Mouse (Mus musculus) forebrain, embryonic 13.5 days (tissue): ENCODE measurements around the gene Hist2h2be. TPM values are rescaled to one million over a fixed set of nuclear protein-coding genes. Genes with fewer than 3 reads are reported as not detected.
"Not testable (repeated sequence)": the region's sequence is repeated elsewhere in the genome, so short reads cannot be mapped to it uniquely, and the experiment has no call there.

Experiments
- ATAC-seq: fragments of 200-750 bp; cut with Nextera tagmentation; 2 replicates; pipeline ENCODE4 v1.8.0; 2017
- H3K27ac ChIP-seq: fragments of 300-500 bp; sonication (generic); 2 replicates; pipeline ENCODE4 v1.5.1; 2015; ENCODE audit warnings: inconsistent platforms, mild to moderate bottlenecking, moderate library complexity
- H3K27me3 ChIP-seq: fragments of 300-500 bp; sonication (generic); 2 replicates; pipeline ENCODE4 v1.6.1; 2015; ENCODE audit warnings: mild to moderate bottlenecking, inconsistent platforms
- H3K36me3 ChIP-seq: fragments of 300-500 bp; sonication (generic); 2 replicates; pipeline ENCODE4 v1.6.1; 2015; ENCODE audit warnings: mild to moderate bottlenecking, inconsistent platforms; ENCODE audit not compliant: poor library complexity, severe bottlenecking
- H3K4me1 ChIP-seq: fragments of 300-500 bp; sonication (generic); 2 replicates; pipeline ENCODE4 v1.6.1; 2015; ENCODE audit warnings: inconsistent platforms
- H3K4me2 ChIP-seq: fragments of 300-500 bp; sonication (generic); 2 replicates; pipeline ENCODE4 v1.6.1; 2015; ENCODE audit warnings: inconsistent platforms, mild to moderate bottlenecking, moderate library complexity
- H3K4me3 ChIP-seq: fragments of 300-500 bp; sonication (generic); 2 replicates; pipeline ENCODE4 v1.5.1; 2015; ENCODE audit warnings: mild to moderate bottlenecking, inconsistent platforms
- H3K9ac ChIP-seq: fragments of 300-500 bp; sonication (generic); 2 replicates; pipeline ENCODE4 v1.6.1; 2015; ENCODE audit warnings: mild to moderate bottlenecking, inconsistent platforms
- H3K9me3 ChIP-seq: fragments of 300-500 bp; sonication (generic); replicated peaks from 2 replicates; pipeline ENCODE4 v1.6.1; 2016; ENCODE audit warnings: inconsistent platforms
- whole genome bisulfite sequencing: fragments of 180-500 bp; shearing (Covaris S2); methylation state at CpG from one replicate; pipeline ENCODE4 v1.1.7; 2015; 5-methylcytosine and 5-hydroxymethylcytosine counted together
- polyA plus RNA-seq: library from polyadenylated mRNA; unstranded; fragments of >200 nt; fragmentation: Nextera tagmentation; extraction: Ambion mirVana; gene quantifications from 2 replicates; pipeline ENCODE4 v1.2.1, GENCODE M21; 2015

Gene Hist2h2be
- polyA plus RNA-seq, 1 experiment from 2014 or later, result 11.0 TPM

DNA sequence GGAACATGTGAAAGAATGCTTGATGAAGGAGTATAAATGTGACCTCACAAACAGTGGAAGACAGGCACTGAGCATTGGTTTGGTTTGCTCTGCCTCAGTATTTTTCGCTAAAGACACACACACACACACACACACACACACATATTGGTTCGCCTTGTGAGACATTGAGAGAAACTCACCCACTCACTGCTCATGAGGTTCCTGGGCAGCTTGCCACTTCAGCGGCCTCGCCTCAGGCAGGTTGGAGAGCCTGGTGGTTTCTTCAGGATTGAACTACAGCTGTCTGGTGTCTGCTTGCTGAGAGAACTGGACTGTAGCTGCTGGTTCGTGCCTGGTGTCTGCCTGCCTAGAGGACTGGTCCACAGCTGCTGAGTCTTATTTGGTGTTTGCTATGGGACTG is 39.3 kb downstream of the Hist2h2be start:
- ATAC-seq, result no peak

DNA sequence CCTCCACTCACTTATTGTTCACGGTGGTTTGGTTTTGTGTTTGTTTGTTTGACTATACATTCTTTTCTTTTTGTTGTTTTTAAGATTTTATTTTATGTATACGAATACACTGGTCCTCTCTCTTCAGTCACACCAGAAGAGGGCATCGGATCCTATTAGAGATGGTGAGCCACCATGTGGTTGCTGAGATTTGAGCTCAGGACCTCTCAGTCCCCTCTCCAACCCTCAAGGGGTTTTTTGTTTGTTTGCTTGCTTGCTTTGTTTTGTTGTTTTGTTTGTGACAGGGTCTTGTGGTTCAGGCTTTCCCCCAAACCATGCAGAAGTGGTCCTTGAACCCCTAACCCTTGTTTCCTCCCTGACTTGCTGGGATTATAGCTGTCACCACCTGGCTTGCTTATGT is 40.7 kb downstream of the Hist2h2be start:
- no peak for ATAC-seq
- no peaks in the 10 kb centered on the region for H3K9me3 ChIP-seq
- peak overlapping the region; percentile 98 for H3K27ac ChIP-seq
- H3K9ac ChIP-seq, result peak overlapping the region; percentile 86
- no peaks in the 10 kb centered on the region for H3K27me3 ChIP-seq
- no peaks in the 10 kb centered on the region for H3K36me3 ChIP-seq
- H3K4me1 ChIP-seq, result peaks cover 26% of the 10 kb centered on the region
- H3K4me3 ChIP-seq, result peak overlapping the region; percentile 59
- 62% methylated on average over 3 of the region's 3 CpGs for WGBS
- H3K4me2 ChIP-seq, result peak overlapping the region; percentile 74

More for the DNA sequence above, 39.3 kb downstream of the Hist2h2be start:
- H3K27me3 ChIP-seq, result no peaks in the 10 kb centered on the region
- no peak overlapping the region for H3K4me3 ChIP-seq
- 93% methylated on average over 5 of the region's 5 CpGs for WGBS
- no peak overlapping the region for H3K4me2 ChIP-seq
- H3K9ac ChIP-seq, result no peak overlapping the region
- H3K9me3 ChIP-seq, result no peaks in the 10 kb centered on the region
- H3K4me1 ChIP-seq, result peaks cover 26% of the 10 kb centered on the region
- H3K36me3 ChIP-seq, result no peaks in the 10 kb centered on the region
- no peak overlapping the region for H3K27ac ChIP-seq

DNA sequence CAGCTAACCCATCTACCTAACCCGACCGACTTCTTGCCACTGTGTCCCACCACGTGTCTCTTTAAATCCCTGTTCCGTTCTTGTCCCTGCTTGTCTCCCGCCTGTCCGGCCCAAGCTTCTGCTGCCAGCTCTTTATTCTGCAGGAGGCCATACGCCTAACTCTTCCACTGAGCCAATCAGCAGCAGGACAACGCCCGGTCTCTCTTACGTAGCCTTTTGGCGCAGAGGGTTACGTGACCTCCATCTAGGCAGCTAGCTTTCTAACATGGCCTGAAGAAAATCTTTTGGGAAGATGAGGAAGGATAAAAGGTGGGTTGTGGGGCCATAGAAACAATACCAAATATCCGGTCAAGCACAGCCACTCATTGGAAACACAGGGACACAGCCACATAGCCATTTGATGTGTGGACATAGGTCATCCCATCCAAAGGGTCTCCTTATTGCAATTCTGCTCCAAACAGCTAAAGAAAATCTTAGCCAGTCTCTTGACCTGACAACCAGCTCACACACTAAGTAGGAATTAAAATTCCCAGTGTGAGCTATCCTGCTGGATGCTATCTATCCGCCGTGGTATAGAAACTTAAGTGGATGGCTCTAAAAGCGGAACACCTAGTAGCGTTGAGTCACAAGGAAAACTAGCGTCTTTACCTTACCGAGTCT is 41.4 kb downstream of the Hist2h2be start:
- WGBS, result under 1% methylated on average over 19 of the region's 19 CpGs

DNA sequence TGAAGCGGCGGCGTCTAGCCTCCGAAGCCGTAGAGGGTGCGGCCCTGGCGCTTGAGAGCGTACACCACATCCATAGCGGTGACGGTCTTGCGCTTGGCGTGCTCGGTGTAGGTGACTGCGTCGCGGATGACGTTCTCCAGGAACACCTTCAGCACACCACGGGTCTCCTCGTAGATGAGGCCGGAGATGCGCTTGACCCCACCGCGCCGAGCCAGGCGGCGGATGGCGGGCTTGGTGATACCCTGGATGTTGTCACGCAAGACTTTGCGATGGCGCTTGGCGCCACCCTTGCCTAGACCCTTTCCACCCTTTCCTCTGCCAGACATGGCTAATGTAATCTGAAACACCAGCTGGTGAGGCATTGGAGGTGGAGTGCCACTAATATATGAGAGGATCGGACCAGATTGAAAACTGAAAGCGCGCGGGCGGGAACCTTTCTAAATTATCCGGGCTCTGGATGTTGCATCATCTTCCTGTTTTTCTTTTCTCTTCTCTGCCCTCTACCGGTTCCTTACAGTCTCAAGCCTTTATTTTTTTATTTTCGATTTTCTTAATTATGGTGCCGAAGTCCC is 42.1 kb downstream of the Hist2h2be start, which contains the start of gene Hist2h4:
Gene Hist2h4 (minus strand): TSS at position 333 of the 572 bp plus-strand sequence.
- ATAC-seq, result peak; percentile 91
- H3K4me3 ChIP-seq, result peak within 1 kb of the TSS; percentile 59

More for the DNA sequence above, 41.4 kb downstream of the Hist2h2be start:
- Histone ChIP-seq H3K4me3 (peak overlapping the region; percentile 59), H3K9ac (peak overlapping the region; percentile 86), H3K4me1 (peaks cover 29% of the 10 kb centered on the region), H3K9me3 (no peaks in the 10 kb centered on the region), H3K36me3 (no peaks in the 10 kb centered on the region), H3K27ac (peak overlapping the region; percentile 98), H3K4me2 (peak overlapping the region; percentile 74), H3K27me3 (no peaks in the 10 kb centered on the region)
- ATAC-seq, result peak; percentile 67

DNA sequence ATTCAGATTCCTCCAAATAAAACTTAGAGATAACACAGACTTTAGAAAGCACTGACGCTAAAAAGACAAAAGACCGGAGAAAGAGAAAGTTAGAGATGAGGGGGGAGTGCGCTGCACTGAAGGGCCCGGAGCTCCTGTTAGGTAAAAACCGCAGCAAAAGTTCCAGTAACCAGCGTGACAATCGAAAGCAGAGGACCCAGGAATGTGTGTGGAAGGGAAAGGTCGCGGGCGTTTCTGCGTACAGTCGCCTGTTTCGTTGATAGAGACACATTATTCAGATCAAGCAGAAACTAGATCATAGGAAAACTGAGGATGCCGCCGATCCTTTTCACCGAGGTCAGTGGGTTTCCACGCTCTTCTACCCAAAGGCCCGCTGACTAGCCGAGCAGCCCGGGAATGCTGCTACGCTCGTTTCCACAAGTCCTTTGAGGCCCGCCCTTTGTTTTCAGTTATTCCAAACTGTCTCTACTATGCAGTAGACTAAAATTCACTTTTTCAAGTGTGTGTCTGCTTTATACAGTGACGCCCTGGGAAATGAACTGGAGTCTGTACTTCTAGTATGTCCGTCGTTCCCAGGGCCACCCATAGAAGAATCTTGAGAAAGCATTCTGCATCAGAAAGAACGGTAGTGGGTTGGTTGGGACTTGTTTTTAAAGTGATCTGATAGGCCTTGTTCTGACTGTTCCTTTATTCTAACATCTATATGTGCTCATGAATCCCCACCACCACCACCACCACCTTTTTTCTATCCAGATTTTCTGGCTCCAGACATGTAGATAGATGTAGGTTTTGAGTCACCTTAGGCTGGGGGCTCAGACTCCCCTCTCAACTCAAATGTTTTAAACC is 42.9 kb downstream of the Hist2h2be start:
- Histone ChIP-seq H3K9ac (peak overlapping the region; percentile 73), H3K4me3 (peak overlapping the region; percentile 59), H3K27ac (peak overlapping the region; percentile 98), H3K4me2 (peak overlapping the region; percentile 74), H3K4me1 (peaks cover 38% of the 10 kb centered on the region), H3K27me3 (no peaks in the 10 kb centered on the region), H3K9me3 (no peaks in the 10 kb centered on the region), H3K36me3 (no peaks in the 10 kb centered on the region)
- ATAC-seq, result peak; percentile 50
- 6% methylated on average over 27 of the region's 27 CpGs for WGBS

More for the DNA sequence above, 42.1 kb downstream of the Hist2h2be start, which contains the start of gene Hist2h4:
- Histone ChIP-seq H3K27ac (peak within 1 kb of the TSS; percentile 98), H3K4me2 (peak within 1 kb of the TSS; percentile 74), H3K4me1 (peaks cover 35% of the 10 kb centered on the region), H3K36me3 (no peaks in the 10 kb centered on the region), H3K9ac (peak within 1 kb of the TSS; percentile 86), H3K9me3 (no peaks in the 10 kb centered on the region), H3K27me3 (no peaks in the 10 kb centered on the region)
- 1% methylated on average over 40 of the region's 40 CpGs for WGBS

DNA sequence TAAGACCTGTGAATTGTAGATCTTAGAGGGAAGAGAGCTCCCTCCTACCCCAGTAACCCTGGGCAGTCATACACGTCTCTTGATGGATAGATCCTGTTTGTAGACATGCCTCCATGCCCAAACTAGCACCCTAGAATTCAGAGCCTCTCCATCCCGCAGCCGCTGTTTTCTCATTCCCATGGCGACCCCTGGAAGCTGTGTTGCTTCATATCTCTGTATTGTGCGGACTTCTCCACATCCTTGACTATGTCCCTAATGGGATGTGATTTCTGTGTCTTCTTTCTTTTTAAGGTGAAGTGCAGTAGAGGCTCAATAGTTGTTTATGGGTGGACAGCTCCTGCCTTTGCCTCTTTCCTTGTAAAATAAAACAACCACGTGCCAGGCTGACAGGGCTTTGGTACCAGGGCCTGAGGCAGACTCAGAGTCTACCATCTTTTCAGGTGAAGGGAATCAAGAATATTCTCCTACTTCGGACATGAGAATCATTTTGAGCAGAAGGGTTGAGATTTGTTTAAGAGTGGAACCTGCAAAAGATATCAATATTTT is 43.6 kb downstream of the Hist2h2be start:
- no peak for ATAC-seq
- H3K9me3 ChIP-seq, result no peaks in the 10 kb centered on the region
- 72% methylated on average over 7 of the region's 7 CpGs for WGBS

DNA sequence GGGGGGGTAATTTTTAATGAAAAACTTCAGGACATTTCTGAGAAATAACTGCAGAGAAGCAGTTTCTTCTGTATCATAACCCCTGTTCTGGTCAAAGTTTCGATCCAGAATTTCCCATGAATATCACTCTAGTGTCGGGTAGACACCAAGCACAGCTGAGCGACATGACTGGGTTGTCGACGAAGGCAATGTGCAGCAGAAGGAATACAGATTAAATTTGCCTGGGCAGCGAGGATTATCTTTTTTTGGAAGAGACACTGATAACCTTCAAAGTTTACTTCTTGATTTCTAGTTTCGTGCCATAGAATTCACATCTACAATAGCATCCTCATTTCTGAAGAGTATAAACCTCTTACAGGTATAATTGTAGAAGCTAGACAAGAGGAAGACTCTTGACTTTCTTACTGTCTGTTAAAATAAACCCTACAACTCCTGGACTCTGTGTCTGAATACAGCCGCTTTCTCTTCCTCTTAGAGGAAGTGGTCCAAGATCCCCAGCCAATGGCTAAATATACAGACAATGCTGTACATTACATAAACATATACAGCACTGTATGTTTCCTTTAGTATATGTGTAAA is 45.3 kb downstream of the Hist2h2be start:
- H3K27me3 ChIP-seq, result no peaks in the 10 kb centered on the region
- H3K27ac ChIP-seq, result no peak overlapping the region; the same call in 1 of the 2 replicates
- no peaks in the 10 kb centered on the region for H3K9me3 ChIP-seq
- peaks cover 43% of the 10 kb centered on the region for H3K4me1 ChIP-seq
- H3K36me3 ChIP-seq, result no peaks in the 10 kb centered on the region
- H3K9ac ChIP-seq, result no peak overlapping the region
- no peak overlapping the region for H3K4me2 ChIP-seq
- no peak overlapping the region for H3K4me3 ChIP-seq
- ATAC-seq, result no peak
- 93% methylated on average over 8 of the region's 8 CpGs for WGBS

More for the DNA sequence above, 43.6 kb downstream of the Hist2h2be start:
- Histone ChIP-seq H3K4me1 (peaks cover 38% of the 10 kb centered on the region), H3K27me3 (no peaks in the 10 kb centered on the region), H3K36me3 (no peaks in the 10 kb centered on the region), H3K9ac (peak overlapping the region; percentile 73), H3K4me3 (peak overlapping the region; percentile 59; the same call in 1 of the 2 replicates), H3K4me2 (peak overlapping the region; percentile 74), H3K27ac (peak overlapping the region; percentile 98)

DNA sequence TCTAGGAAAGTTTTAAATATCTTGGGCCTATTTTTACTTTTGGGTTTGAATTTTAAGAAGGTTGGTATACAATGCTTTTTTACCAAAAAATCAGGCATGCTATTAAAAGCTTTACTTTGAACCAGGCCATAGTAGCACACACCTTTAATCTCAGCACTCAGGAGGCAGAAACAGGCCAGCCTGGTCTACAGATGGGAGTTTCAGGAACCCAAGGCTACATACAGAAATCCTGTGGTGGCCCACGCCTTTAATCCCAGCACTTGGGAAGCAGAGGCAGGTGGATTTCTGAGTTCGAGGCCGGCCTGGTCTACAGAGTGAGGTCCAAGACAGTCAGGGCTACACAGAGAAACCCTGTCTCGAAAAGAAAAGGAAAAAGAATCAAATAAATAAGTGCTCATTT is 46.6 kb downstream of the Hist2h2be start:
- no peaks in the 10 kb centered on the region for H3K27me3 ChIP-seq
- no peak for ATAC-seq
- H3K4me3 ChIP-seq, result peak overlapping the region; percentile 43; the same call in 1 of the 2 replicates
- WGBS, result 77% methylated on average over 4 of the region's 4 CpGs
- peak overlapping the region; percentile 56 for H3K4me2 ChIP-seq
- H3K9me3 ChIP-seq, result no peaks in the 10 kb centered on the region
- peak overlapping the region; percentile 85 for H3K27ac ChIP-seq
- peaks cover 33% of the 10 kb centered on the region for H3K4me1 ChIP-seq
- H3K9ac ChIP-seq, result peak overlapping the region; percentile 58
- H3K36me3 ChIP-seq, result no peaks in the 10 kb centered on the region

DNA sequence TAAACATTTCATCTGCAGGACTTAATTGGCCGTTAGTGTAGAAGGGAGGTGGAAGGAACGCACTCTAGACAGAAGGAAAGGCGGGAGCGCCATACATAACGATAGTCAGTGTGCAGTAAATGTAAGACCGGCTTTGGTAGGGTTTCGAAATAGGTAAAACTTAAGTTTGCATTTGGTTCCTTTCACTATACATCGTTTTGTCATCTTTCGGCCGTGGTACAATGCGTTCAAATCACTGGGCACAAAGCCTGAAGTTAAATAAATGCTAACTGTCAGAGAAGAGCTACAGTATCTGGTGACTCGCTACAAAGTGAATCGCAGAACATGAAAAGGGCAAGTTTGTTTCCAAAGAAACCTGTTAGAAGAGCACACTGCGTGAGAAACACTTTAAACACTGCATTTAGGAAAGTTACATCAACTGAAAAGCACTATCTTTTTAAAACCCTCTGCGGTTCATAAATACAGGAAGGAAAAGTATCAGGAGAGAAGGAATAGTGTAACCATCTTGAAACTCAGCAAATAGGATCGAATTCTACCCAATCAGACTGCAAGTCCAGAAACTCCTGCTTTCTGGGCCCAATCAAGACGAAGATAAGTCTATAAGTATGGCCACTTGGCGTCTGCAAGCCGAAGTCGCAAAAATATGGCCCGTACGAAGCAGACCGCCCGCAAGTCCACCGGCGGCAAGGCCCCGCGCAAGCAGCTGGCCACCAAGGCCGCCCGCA is 47.3 kb downstream of the Hist2h2be start, which contains the start of gene Hist2h3b:
Gene Hist2h3b (plus strand): TSS at position 604 of the 725 bp plus-strand sequence.
- H3K4me2 ChIP-seq, result peak within 1 kb of the TSS; percentile 88
- peak within 1 kb of the TSS; percentile 60 for H3K4me3 ChIP-seq
- H3K27ac ChIP-seq, result peak within 1 kb of the TSS; percentile 98
- peak within 1 kb of the TSS; percentile 86 for H3K9ac ChIP-seq
- H3K4me1 ChIP-seq, result peaks cover 33% of the 10 kb centered on the region
- H3K9me3 ChIP-seq, result no peaks in the 10 kb centered on the region
- peak; percentile 62 for ATAC-seq
- no peaks in the 10 kb centered on the region for H3K27me3 ChIP-seq
- no peaks in the 10 kb centered on the region for H3K36me3 ChIP-seq
- WGBS, result 16% methylated on average over 28 of the region's 30 CpGs

DNA sequence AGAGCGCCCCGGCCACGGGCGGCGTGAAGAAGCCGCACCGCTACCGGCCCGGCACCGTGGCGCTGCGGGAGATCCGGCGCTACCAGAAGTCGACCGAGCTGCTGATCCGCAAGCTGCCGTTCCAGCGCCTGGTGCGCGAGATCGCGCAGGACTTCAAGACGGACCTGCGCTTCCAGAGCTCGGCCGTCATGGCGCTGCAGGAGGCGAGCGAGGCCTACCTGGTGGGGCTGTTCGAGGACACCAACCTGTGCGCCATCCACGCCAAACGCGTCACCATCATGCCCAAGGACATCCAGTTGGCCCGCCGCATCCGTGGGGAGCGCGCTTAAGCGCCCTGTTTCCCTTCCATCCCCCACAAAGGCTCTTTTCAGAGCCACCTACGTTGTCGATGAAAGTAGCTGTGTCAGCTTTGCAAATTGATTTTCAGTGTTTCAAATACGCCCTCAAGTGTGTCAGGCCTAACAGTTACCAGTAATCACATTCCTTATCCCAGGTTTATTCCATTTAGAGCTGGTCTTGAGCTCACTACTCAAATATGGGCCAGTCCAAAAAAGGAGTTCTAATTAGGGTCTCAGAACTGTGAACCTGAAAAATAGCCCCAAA is 48.0 kb downstream of the Hist2h2be start:
- peak overlapping the region; percentile 80 for H3K9ac ChIP-seq
- 1% methylated on average over 9 of the region's 44 CpGs for WGBS
- not testable (repeated sequence) for H3K36me3 ChIP-seq, H3K9me3 ChIP-seq, H3K27me3 ChIP-seq
- peak; percentile 48 for ATAC-seq
- H3K4me3 ChIP-seq, result peak overlapping the region; percentile 60
- peak overlapping the region; percentile 88 for H3K4me2 ChIP-seq
- peak overlapping the region; percentile 98 for H3K27ac ChIP-seq
- H3K4me1 ChIP-seq, result peaks cover 28% of the 10 kb centered on the region
